Mouse (Mus musculus) spleen, postnatal 36 days (tissue): ENCODE data around the gene Fam107a.

Experiments
- DNase-seq, 2 experiments: peaks; one replicate each; pipeline ENCODE4 v3.0.0; 2022; ENCODE audit warnings: low spot score in 2 of 2, mixed read lengths in 1 of 2

The Fam107a gene

GRCm38 (mm10) chr14:8317194-8318097 is at the start of gene Fam107a:
TSS of gene Fam107a (minus strand) at chr14:8318023.
- DNase-seq = no peak

DNA sequence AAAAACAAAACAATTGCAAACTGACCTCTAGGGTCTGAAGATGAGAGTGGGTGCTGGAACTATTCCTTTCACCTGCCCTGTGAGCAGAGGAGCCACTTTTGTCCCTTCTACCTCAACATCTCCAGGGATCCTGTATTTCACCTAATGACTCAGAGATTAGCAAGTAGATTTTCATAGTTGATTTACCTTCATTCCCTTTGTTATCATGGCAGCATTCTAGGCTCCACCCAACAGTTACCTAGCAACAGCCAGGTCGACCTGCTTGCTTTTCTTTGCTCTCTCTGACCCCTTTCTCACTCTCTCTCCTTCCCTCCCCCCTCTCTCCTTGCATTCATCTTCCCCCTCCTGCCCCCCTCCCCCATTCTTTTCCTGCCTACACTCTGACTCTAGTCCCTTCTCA is 49.3 kb upstream of the Fam107a start:
- DNase-seq = no peak

DNA sequence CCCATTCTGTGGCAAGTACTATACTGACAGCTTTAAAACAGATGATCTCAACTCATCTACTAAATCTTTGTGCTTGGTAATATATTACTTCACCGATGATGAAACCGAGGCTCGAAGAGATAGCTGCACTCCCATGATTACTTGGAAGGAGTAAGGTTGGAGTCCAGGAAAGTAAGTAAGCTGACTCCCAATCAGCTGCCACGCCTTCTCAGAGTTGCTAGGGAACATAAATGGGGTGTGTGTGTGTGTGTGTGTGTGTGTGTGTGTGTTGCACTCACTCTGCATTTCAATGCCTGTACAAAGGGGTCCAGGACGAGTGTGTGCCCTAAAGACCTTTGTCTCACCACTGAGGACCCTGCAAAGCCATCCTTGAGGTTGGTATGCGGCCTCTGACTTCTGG is 48.0 kb upstream of the Fam107a start:
- DNase-seq = no peak

DNA sequence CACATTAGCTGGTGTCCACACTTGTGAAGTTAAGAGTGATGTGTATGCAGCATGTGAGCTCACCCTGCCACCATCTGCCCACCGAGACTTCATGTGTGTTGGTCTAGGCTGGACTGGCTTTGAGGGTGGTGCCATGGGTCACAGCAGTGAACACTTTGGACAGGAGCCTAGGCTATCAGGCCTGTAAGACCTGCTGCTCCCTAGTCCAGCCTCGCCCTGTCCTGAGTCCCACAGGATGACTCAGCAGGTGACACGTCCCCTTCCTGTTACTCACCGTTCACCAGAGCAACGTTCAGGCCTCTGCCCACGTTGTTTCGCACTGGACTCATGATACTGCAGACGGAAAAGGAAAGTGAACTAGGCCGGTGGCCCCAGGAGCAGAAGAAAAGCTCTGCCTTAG is 39.0 kb upstream of the Fam107a start:
- no peak for DNase-seq

- peak; percentile 9 to 18 for DNase-seq
Observed at GRCm38 (mm10) chr14:8355999-8356501, 38.2 kb upstream of the Fam107a start.

GRCm38 (mm10) chr14:8348927-8349326 is 31.1 kb upstream of the Fam107a start:
- DNase-seq = no peak

DNA sequence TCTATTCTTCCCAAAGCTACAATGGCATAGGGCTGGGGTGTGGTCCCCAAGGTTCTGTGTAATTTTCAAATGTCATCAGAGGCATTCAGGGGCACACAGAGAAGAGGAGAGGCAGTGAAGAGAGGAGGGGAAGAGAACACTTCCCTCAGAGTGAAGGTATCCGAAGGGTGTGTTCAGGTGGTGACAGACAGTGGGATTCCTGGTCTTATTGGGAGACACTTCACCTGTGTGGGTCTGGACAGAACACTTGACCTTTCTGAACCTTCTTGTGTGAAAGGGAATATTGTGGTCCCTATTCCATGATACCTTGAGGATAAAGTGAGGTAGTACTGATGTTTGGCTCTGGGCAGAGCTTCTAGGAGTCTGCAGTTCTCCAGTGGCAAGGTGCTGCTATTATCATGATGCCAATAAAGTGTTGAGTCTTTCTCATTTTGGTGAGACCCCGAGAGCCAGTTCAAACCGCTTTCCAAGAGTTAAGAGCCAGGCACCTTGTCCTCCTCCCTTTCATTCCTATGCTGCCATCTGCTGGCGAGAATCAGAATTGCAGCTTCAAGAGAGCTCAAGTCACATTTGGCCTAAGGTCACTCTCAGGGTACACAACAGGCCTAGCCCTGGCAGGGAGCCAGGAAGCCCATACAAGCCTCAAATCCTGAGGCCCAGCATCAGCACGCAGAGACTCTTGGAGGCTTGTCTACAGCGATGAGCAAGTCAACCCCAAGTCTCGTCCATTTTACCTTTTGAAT is 28.6 kb upstream of the Fam107a start:
- DNase-seq = peak; percentile 46 to 60

- no peak for DNase-seq
Observed at GRCm38 (mm10) chr14:8345566-8345965, 27.7 kb upstream of the Fam107a start.

DNA sequence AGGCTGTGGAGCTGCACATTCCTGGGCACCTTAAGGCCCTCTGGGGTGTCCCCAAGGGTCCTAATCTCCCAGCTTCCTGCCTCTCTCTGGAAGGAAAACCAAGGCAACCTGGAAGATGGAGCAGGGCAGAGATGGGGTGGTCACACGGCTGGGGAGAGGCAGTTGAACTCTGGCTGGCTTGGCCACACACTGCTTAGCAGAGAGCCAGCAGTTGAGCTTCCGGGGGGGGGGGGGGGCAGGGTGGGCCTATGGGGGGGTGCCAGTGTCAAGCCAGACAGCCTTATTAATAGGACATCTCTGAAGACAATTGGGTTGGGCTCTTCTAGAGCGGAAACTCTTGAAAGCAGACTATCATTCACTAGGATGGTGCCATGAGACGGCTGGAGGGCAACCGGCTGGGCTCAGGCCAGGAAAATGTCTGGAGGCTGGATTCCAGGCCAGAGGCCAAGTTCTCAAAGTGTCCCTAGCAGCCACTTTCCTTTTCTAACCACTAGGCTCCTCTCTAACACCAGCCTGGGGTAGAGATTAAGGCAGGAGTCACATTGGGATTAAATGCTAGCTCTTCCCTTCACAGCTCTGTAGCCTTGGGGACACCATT is 24.8 kb upstream of the Fam107a start:
- no peak for DNase-seq

GRCm38 (mm10) chr14:8340226-8340625 is 22.4 kb upstream of the Fam107a start:
- DNase-seq = no peak

DNA sequence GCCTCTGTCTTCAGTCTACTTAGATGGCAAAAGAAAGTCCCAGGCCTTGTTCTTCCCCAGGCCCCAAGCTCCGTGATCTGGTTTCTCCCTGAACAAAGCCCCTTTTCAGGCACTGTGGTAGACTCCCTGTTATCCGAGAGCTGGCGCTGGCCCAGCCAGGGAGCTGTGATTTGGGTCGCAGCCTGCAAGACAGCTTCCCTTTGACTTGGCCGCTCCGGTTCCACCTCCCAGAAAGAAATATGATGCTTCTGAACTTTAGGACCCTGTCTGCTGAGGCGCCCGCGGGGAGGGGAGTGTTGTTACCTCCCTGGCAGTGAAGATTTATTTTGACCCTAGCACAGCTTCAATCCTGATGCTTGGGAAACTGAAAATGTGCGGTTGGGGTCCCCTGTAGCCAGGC is 18.1 kb upstream of the Fam107a start:
- DNase-seq = no peak

DNA sequence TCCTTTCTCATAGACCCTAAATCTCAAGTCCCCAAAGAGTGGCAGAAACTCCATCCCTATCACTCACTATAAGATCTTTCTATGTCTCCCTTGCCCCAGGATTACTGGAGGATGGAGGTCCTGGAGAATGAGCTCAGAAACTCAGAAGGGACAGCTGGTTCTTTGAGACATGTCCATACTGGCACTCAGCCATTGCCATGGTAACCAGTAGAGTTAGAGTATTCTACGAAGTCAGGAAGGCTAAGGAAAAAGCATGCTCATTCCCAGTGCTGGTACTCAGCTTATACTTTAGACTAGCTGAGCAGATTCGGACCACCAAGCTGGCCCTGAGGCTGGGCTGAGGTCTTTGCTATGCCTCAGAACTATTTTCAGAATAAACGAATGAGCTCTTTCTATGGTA is 16.7 kb upstream of the Fam107a start:
- DNase-seq = no peak

DNA sequence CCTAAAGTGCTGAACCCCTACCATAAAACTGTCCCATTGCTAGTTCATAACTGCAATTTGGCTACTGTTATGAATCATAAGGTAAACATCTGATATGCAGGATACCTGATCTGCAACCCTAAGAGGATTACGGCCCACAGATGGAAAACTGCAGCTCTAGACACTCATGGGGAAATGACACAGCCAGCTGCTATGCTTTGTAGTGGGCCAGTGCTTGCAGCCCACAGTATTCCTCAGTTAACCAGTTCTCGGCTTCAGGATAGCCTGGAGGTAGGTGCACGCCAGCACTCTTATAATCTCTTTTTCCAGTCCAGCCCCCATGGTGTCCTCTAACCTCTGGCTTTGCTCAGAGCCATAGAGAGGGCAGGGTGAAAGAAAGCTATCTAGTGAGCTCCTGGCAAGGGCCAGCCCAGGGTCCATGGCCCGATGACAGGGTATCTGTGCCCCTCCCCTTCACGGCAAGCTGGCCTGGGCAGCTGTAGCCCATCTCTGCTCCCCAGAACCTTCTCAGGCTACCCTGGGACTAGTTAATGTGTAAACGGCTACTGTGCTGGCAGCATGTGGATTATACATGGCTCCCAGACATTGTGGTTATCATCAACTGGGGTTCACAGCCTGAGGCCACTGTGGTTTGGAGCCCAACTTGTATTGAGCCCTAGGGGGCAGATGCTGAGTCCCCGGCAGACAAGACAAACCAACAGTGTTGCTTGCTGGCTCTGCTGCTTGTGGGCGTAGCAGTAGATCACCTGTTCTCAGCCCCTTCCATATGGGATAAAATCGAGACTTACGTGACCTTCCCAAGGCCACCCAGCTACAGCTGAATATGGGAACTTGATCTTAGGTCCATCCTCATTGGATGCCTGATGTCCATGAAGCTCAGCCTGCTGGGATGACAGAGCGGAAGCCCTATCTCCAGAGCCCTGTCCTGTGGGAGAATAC is 14.8 kb upstream of the Fam107a start:
- no peak for DNase-seq

- no peak for DNase-seq
Observed at GRCm38 (mm10) chr14:8331307-8331905, 13.6 kb upstream of the Fam107a start.

DNA sequence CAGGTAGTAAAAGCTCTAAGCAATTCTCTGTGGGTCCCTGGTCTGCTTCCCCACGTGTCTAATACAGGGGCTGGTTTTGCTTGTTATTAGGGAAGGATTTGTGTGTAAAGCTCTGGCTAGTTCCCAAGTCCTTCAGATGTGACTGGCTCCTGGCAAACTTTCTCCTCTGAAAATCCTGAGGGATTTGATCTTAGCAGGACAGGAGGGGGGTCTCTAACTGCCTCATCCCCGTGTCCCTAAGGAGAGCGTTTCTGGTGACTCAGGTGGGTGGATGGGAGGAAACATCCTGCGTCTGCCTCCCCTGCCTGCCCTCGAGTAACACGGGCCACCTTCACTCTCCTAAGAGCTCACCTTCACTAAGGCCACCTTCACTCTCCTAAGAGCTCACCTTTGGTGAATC is 12.6 kb upstream of the Fam107a start:
- no peak for DNase-seq

GRCm38 (mm10) chr14:8329552-8329951 is 11.7 kb upstream of the Fam107a start:
- no peak for DNase-seq

- DNase-seq = no peak
Observed at GRCm38 (mm10) chr14:8327371-8327770, 9.5 kb upstream of the Fam107a start.

GRCm38 (mm10) chr14:8326961-8327360 is 9.1 kb upstream of the Fam107a start:
- DNase-seq = no peak

GRCm38 (mm10) chr14:8325746-8326145 is 7.9 kb upstream of the Fam107a start:
- DNase-seq = no peak

- no peak for DNase-seq
Observed at GRCm38 (mm10) chr14:8320528-8320927, 2.7 kb upstream of the Fam107a start.
